Mouse (Mus musculus): ENCODE data around the gene Gm21987.

GRCm38 (mm10) chr16:38383683-38384082 lies 36.8 kb downstream of the Gm21987 start:
- no peak for TF ChIP-seq KAT2A (IDR thresholded peaks at IDR 0.05; ENCODE audit: insufficient replicate concordance, low read length)
- TF ChIP-seq EP300 (IDR thresholded peaks at IDR 0.05; ENCODE audit: low read length): no peak
- no peak for TF ChIP-seq MXI1 (IDR thresholded peaks at IDR 0.05; ENCODE audit: low read depth, low read length)
- no peak for TF ChIP-seq CTCF (conservative IDR thresholded peaks at IDR 0.05 in 1 of 2, IDR thresholded peaks at IDR 0.05 in 1 of 2; ENCODE audit: low read depth in 2 of 2, low read length in 2 of 2)
- TF ChIP-seq POLR2AphosphoS2 (IDR thresholded peaks at IDR 0.05; ENCODE audit: low read depth, low read length): no peak
- no peak for TF ChIP-seq SIN3A (IDR thresholded peaks at IDR 0.05; ENCODE audit: low read length)
- no peak for TF ChIP-seq UBTF (IDR thresholded peaks at IDR 0.05; ENCODE audit: low read depth, low read length)
- no peak for TF ChIP-seq E2F4 (IDR thresholded peaks at IDR 0.05; ENCODE audit: insufficient replicate concordance, low read depth, low read length)
- no peak for TF ChIP-seq TBP (conservative IDR thresholded peaks at IDR 0.05; ENCODE audit: low read depth, low read length)
- TF ChIP-seq POLR2A (IDR thresholded peaks at IDR 0.05; ENCODE audit: low read depth, low read length): no peak
- no peak for TF ChIP-seq ZKSCAN1 (IDR thresholded peaks at IDR 0.05; ENCODE audit: borderline replicate concordance, low read depth, low read length)
- no peak for TF ChIP-seq MEF2A (IDR thresholded peaks at IDR 0.05; ENCODE audit: borderline replicate concordance, low read depth, low read length)
- no peak for TF ChIP-seq JUN (IDR thresholded peaks at IDR 0.05; ENCODE audit: insufficient read depth, low read depth, low read length)

Data from CH12.LX (cell line).